Mouse (Mus musculus): ENCODE measurements around the gene B3gnt9.

The B3gnt9 gene

DNA sequence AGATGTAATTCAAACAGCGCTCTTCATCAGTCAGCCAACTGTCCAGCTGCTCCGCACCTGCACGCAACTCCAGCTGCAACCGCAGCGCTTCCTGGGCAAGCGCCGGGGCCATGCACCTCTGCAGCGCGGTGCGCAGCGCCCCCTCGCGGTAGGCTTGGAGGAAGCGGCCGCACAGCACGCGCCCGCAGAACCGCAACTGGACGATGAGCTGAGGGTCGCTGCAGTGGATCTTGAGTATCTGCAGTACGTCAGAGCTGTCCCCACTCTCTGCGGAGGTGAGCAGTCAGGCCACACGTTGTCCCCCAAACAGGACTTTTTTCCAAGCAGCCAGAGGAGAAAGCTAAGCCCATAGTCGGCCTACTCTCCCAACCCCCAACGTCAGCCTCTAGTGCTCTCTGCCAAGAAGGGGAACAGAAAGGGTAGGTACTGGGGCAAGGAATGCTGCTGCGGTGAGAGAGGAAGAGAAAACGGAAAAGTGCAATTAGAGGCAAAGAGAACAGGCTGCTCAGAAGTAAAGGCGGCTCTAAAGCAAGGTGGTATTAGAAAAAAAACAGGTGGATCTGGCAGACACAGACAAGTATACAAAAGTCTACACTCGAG, 4.9 kb upstream of the B3gnt9 start:
- DNase-seq (ENCODE audit: low read depth, low spot score) = peak; percentile 80

DNA sequence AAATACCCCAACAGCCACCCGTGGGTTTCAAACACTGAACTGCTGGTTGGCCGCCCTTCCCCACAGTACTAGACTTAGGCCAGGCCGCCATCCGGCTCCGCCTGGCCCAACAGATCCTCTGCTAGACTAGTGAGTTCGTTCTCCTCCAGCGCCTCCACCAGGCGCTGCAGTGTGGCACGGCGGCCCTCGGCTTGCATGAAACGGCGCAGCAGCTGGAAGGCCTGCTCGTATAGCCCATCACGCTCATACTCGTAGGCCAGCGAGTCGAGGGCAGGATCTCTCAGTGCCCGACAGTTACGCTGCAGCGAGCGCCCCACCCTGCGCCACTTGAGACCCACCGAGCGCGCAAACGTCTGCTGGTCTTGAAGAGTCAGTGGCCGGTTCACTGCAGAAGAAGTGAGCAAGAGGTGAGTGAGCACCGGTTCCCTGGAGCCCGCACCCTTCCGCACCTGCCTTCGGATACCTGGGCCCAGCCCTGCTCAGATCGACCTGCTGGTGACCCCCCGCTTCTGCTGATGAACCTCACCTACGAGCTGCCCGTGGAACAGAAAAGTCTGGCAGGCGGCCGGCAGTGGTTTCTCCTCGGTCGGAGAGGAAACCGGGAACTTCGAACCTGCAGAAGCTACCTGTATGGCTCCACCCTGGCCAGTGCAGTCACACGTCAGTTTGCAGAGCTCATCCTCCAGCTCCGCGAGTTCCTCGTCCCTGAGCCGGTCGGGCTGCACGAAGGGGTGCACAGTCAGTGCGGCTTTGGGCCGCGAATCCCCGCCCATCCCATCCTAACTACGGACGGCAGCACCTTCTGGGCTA, 4.2 kb upstream of the B3gnt9 start:
- DNase-seq (ENCODE audit: low read depth, low spot score) = peak; percentile 63

DNA sequence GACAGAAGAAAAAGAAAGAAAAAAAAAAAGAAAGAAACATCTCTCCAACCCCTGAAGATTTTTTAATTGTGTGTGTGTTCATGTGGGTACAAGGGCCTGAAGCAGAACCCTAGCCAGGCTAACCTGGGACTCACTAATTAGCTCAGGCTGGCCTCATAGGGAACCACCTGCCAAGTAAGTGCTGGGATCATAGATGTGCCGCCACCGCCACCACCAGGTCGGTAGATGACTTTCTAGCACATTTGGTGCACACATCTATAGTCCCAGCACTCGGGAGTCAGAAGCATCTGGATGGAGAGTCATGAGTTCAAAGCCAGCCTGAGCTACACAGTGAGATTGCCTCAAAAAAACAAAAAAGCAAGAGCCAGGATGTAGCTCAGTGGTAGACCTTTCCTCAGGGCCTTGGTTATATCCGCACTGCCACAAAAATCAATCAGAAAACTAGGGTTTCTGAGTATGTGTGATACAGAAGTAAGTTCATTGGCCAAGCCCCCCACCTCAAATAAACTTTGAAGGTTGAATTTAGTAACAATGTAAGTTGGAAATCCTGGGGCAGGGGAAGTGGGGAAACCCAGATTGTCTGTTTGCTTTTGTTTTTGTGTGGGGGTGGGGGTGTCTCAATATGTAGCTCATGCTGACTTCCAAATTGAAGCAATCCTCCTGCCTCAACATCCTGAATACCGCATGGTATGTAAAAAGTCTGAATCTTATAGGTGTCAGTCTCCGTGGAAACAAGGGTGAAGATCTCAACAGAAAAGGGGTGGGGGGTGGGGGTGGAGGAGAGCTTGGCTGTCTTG, 2.6 kb upstream of the B3gnt9 start:
- peak; percentile 52 for DNase-seq (ENCODE audit: low read depth, low spot score)

DNA sequence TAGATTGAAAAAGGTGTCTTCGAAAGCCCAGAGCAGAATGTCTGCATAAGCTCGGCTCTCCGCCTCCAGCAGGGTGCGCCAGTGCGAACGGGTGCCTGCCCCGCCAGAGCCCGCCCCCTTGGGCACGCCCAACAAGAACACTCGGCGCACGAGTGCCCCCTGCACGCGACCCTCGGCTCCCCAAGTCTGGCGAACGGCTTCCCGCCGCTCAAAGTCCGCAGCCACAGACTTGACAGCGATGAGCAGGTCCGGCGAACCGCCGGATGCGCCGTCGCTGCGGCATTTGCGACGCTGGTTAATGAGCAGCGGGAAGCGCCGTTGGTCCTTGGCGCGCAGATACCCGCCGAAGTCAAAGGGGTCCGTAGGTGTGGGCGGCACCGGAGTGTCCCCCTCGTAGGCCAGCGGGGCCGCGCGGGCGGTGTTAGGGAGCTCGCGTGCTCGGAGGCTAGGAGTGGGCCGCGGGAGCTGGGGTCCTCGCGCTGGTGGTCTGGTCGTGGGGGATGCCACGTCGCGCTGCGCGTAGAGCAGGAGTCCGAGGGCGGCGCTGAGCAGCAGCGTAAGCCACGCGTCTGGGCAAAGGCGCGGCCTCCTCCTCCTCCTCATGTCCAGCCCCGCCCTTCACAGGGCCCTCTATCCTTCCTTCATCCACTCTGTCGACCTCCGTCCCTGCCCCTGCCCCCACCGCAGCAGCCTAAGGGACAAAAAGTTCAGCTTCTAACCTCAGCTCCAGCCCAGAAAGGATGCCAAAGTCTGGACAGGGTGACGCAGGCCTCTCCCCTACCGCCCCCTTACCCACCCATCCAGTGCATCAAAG, 594 bp downstream of the B3gnt9 start:
- peak; percentile 93 for DNase-seq (ENCODE audit: low read depth, low spot score)

DNA sequence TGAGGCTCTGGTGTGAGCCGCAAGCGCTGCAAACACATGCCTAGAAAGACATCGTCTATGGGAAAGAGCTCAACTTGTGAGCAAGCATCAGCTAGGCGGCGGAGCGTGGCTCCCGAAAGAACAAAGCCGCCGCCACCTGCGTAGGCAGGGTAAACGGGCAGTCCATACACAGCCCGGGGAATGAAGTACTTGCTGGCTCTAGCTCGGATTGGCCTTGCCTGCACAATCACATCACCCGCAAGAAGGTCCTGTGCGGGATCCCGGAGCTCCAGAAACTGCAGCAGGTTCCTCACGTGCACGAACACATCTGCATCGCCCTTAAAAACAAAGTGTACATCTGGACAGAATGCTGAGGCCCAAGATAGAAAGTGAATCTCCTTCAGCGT, 1.2 kb downstream of the B3gnt9 start:
- DNase-seq (ENCODE audit: low read depth, low spot score) = no peak

DNA sequence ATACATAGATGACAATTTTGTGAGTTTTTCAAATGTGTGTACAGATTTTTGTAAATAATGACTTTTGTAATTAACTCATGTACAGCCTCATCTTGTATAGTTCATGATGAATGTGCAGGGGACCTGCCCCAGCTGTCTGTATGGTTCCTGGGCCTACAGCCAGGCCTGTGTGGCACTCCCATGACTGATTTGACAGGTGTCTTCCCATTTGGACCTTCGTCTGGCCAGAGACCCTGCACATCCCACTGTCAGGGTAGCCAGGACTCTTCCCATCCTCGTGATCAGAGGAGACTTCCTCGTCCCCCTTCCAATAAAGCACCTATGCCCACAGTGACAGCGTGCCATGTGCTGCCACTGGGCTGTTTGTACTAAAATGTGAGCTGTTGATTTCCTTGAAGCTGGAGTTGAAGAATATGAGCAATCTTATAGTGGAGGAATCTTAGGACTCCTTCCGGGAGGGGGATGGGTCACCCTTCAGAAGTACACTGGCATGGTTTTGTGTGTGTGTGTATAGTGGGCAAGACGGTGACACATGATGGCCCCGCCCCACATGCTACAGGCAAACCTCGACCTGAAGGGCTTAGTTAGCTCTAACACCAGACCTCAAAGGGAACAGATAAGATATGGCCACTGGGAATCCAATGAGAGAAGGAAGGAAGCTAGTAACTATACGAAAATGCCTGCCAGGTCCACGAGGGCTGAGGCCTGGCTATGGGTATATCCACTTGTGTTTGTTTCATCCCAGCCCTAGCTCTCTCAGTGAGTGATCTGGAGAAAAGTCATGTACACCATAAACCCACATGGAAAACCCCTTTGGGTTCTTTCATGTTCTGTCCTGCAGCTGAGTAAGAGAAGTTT, 2.0 kb downstream of the B3gnt9 start:
- no peak for DNase-seq (ENCODE audit: low read depth, low spot score)

DNA sequence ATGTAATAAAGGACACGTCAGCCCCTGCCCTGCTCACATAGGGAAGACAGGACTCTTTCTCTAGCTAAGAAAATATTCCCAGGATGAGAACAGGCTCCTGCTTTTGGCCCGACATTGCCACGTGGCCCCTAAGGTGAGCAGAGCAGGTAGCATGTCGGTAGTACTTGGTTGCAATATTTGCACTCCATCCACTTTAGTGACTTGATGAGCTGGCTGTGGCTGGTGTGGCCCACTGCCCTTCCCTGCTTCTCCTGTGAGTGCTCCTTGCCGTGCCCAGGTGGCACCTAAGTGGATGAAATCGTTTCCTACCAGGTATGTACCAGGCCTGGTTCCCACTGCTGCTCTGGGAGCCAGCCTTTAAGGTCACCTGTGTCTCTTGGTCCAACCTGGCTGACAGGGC, 3.0 kb downstream of the B3gnt9 start:
- DNase-seq (ENCODE audit: low read depth, low spot score) = no peak

DNA sequence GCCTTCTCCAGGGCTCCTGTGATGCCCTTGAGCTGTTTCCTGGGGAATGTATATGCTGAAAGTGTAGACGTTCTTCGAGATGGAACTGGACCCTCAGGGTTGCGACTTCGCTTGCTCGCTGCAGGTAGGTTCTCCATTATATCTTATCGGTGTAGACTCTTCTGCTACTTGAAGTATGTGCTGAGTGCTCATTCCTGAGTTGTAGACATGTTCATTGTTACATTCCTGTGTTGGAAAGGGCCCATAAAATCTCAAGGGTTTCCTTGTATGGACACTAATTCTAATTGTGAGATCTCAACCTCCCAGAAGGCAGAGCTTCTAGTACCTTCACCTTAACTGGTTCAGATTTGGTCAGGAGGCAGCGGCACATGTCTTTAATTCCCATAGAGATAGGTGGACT, 13.9 kb downstream of the B3gnt9 start:
- no peak for DNase-seq (ENCODE audit: low read depth, low spot score)

DNA sequence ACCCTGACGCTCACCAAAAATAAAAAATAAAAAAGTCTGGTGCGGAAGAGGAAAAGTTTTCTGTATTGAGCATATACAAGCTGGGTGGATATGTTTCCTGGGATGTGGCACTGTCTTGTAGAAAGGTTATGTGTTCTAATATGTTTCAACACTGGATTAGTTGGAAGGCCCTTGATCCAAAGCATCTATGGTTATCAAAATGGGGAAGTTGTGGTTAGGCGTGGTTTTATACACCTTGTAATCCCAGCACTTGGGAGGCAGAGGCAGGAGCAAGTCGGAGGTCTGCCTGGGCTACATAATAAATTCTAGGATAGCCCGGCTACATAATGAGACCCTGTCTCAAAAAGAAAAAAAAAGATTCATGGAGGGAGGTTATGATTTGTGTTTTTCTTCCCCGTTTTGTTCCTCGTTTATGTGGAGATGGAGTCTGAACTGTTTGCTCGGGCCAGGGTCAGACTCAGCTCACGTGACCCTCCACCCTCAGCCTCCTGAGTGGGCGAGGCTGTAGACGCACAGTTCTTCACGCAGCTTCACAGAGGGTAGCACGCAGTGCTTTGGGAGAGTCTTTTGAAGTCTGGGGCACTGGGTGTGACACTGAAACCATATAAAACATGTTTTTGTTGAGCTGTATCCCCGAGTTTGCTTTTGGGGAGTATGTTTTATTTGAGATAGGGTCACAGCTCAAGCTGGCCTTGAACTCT, 17.4 kb downstream of the B3gnt9 start:
- peak; percentile 57 for DNase-seq (ENCODE audit: low read depth, low spot score)

DNA sequence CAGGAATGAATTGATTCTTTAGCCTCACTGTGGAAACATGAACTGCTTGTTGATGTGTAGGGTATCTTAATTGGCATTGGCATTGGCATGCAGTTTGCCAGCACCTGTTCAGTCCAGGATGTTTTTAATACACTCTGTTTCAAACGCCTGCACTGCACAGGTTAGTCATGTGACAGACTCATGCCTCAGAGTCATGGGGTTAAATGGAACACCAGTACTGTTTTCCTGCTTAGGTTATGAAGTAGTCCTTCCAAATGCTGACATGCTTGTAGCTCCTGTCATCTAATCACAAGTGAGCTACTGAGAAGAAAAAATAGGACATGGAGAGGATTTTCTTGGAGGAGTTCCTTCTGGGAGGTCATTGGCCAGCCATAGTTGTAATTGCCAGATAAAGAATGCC, 19.7 kb downstream of the B3gnt9 start:
- no peak for DNase-seq (ENCODE audit: low read depth, low spot score)

DNA sequence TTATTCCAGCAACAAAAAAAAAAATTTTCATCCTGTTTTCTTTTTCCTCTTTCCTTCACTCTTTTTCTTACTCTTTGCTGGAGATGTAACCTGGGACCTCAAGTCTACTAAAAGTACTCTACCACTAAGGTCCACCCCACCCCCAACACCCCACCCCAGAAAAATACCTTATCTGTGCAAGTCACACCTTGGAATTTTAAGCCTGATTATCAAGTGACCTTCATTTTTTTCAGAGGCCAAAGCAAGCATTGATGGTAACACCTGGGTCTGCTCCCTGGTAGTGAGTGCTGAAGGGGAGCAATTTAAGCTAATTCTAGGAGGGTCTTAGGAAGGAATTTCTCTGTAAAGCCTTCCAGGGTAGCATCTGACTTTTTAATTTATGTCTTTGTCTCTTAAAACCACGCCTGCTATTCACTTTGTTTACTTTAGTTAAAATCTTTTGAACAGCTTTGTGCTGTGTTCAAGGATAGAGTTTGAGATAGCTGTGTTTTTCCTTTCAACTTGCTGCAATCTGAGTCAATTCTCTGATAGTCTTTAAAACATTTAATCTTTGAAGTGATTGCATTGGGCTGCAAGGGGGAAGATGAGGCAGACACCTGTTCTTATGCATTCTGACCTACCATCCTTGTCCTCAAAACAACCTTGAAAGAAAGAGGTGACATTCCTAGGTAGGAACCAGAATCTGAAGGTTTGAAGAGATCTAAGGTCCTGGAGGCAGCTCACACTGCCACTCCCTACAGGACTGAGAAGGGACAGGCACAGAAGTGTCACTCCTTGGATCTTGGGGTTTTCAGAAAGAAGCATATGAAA, 21.6 kb downstream of the B3gnt9 start:
- DNase-seq (ENCODE audit: low read depth, low spot score) = peak; percentile 92

DNA sequence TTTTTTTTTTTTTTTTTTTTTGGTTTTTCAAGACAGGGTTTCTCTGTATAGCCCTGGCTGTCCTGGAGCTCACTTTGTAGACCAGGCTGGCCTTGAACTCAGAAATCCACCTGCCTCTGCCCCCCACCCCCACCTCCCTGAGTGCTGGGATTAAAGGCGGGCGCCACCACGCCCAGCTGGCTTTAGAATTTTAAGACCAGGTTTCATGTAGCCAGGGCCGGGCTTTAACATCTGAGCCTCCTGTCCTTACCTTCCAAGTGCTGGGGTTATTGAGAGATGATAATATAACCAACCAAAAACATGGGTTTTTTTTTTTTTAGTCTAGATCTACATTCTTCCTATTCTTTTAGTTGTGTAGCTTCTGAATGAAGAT, 22.6 kb downstream of the B3gnt9 start:
- DNase-seq (ENCODE audit: low read depth, low spot score) = peak; percentile 63

DNA sequence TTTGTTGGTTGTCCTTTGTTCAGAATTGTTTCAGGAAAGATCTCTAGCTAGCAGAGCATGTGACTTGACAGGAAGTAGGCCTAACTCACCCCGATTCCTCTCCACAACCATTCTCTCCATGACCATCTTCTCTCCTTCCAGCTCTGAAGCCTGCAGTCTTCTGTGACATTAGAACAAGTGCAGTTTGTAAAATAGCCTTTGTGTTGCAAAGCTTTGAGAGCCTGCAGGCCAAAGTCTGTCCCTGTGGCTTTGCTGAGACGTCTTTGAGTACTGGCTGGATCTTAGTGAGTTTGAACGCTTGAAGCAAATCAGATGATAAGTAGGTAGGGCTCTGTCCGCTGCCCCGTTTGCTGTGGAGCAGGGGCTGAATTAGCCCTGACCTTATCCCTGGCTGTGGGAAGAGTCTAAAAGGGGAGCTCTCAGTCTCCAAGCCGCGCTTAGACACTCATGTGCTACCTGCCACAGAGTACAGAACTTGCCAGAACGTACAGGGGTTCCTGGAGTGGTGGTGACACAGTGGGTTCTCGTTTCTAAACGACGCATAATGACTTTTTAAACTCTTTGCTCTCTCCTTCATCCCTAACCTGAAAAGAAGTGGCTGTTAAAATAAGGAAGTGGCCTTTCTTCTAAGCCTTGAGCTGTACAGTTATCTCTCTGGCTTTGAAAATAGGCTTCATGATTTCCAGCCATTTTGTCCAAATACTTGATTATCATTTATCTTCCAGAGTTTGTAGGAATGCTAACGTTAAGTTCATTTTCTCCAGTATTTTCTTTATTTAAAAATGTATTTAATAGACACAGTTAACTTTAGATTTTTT, 23.2 kb downstream of the B3gnt9 start:
- peak; percentile 60 for DNase-seq (ENCODE audit: low read depth, low spot score)

DNA sequence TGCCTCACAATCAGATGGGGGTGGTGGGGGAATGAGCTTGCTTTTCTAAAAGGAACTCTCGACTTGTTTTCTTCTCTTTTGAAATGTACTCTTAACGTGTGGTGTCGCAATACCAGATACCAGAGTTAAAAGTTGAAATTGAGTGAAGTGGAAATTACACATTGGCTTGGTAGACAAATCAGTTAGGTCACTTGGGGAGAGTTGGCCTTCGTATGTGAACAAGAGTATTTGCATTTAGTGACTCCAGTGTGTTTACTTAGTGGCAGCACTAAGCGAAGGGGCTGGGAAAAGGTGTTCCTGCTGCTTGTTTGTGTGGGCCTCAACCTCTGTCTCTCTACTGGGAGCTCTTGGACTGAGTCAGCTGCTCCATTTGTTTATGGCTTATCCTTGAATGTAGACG, 29.0 kb downstream of the B3gnt9 start:
- no peak for DNase-seq (ENCODE audit: low read depth, low spot score)

DNA sequence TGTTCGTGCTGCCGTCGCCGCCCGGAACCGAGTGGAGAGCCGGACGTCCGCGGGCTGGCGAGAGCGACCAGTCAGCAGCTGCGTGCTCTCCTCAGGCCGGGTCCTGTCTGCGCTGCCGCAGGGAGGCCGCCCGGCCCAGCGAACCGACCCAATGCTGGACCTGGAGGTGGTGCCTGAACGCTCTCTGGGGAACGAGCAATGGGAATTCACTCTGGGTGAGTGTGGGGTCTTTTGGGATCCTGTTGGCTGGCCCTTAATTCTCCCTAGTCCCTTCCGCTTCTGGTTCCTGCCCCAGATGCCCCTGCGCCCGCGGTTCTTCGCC, 29.7 kb downstream of the B3gnt9 start:
- no peak for DNase-seq (ENCODE audit: low read depth, low spot score)

DNA sequence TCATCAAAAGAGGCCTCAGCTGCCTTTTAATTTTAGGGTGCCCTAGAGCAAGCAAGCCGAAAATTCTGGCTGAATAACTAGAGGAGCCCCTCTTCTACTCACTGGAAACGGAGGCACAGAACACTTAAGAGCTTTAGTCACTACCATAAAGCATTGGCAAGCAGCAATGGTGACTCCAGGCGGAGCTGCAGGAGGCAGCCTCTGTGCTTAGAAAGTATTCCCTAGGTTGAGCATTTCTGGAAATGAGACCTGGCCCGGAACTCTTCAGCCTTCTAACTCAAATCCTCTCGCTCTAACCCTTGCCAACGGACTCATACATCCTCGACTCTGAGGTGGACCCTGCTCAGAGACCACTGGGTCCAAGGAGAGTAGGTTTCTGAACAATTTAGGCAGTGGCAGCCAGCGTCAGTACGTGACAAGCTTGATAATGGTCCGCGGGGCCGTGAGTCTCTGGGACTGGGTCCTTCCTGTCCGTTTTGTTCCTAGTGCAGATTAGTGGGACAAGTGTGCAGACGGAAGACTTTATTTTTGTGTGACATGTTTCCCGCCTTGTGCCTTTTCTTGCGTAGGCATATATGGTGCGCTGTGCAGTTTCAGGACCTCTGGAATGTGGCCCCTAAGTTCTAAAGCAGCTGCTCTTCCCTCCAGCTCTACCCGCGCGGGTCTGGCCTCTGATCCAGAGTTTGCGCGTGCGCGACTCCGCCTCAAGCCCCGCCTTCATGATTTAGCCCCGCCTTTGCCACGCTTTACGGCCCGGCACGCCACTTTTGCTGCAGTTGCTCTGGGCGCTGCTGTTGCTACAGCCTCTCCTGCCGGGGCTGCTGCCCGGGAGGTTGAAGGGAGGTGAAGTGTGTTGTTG, 30.3 kb downstream of the B3gnt9 start, which contains the start of gene D230025D16Rik:
D230025D16Rik (plus strand) TSS at position 733 of the 859 bp plus-strand sequence.
- peak; percentile 96 for DNase-seq (ENCODE audit: low read depth, low spot score)

DNA sequence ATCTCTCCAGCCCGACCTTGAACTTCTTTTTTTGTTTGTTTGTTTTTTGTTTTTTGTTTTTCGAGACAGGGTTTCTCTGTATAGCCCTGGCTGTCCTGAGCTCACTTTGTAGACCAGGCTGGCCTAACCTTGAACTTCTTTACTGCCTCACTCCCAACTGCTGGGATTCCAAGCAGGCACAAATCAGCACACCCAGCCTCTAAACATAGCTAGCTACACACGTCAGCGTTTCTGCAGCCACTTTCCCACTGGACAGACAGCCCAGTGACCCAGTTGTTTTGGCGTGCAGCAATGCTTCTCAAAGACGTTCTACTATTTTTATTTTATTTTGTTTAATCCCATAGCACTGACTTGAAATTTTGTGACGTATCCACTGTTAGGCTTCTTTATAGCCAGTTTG, 31.1 kb downstream of the B3gnt9 start:
- peak; percentile 64 for DNase-seq (ENCODE audit: low read depth, low spot score)

All from R1 (cell line).